Mouse (Mus musculus): Measurements from ENCODE around the gene Hpse2.

Gene Hpse2

GRCm38 (mm10) chr19:43141646-43142045 lies 246.5 kb downstream of the Hpse2 start:
- no peak for TF ChIP-seq CTCF (conservative IDR thresholded peaks at IDR 0.05; ENCODE audit: low read length)
- no peak for TF ChIP-seq NANOG (IDR thresholded peaks at IDR 0.05; ENCODE audit: borderline replicate concordance, low read length)
- no peak for TF ChIP-seq POU5F1 (IDR thresholded peaks at IDR 0.05; ENCODE audit: borderline replicate concordance, low read length)
- H3K4me1 ChIP-seq (replicated peaks; ENCODE audit: low read depth, low read length), result no peaks in the 10 kb centered on the region
- no peak overlapping the region for H3K4me3 ChIP-seq (replicated peaks; ENCODE audit: low read length)
- no peaks in the 10 kb centered on the region for H3K9me3 ChIP-seq (ENCODE audit: low read length)
- H3K27me3 ChIP-seq (ENCODE audit: insufficient read depth, low read length), result no peaks in the 10 kb centered on the region
- H3K36me3 ChIP-seq (ENCODE audit: insufficient read depth, low read length), result no peaks in the 10 kb centered on the region

- TF ChIP-seq NANOG (IDR thresholded peaks at IDR 0.05; ENCODE audit: borderline replicate concordance, low read length), result no peak
- TF ChIP-seq POU5F1 (IDR thresholded peaks at IDR 0.05; ENCODE audit: borderline replicate concordance, low read length), result no peak
- no peak for TF ChIP-seq CTCF (conservative IDR thresholded peaks at IDR 0.05; ENCODE audit: low read length)
- H3K4me3 ChIP-seq (replicated peaks; ENCODE audit: low read length), result no peak overlapping the region
- H3K4me1 ChIP-seq (replicated peaks; ENCODE audit: low read depth, low read length), result no peaks in the 10 kb centered on the region
- no peaks in the 10 kb centered on the region for H3K27me3 ChIP-seq (ENCODE audit: insufficient read depth, low read length)
- H3K9me3 ChIP-seq (ENCODE audit: low read length), result peaks cover 5% of the 10 kb centered on the region
- H3K36me3 ChIP-seq (ENCODE audit: insufficient read depth, low read length), result no peaks in the 10 kb centered on the region
Observed at GRCm38 (mm10) chr19:43109796-43110195, 278.4 kb downstream of the Hpse2 start.

GRCm38 (mm10) chr19:43096915-43097314 lies 291.2 kb downstream of the Hpse2 start:
- no peaks in the 10 kb centered on the region for H3K27me3 ChIP-seq (ENCODE audit: insufficient read depth, low read length)
- H3K4me3 ChIP-seq (replicated peaks; ENCODE audit: low read length), result no peak overlapping the region
- no peaks in the 10 kb centered on the region for H3K9me3 ChIP-seq (ENCODE audit: low read length)
- H3K36me3 ChIP-seq (ENCODE audit: insufficient read depth, low read length), result no peaks in the 10 kb centered on the region
- no peak for TF ChIP-seq CTCF (conservative IDR thresholded peaks at IDR 0.05; ENCODE audit: low read length)
- no peak for TF ChIP-seq POU5F1 (IDR thresholded peaks at IDR 0.05; ENCODE audit: borderline replicate concordance, low read length)
- no peak for TF ChIP-seq NANOG (IDR thresholded peaks at IDR 0.05; ENCODE audit: borderline replicate concordance, low read length)
- no peaks in the 10 kb centered on the region for H3K4me1 ChIP-seq (replicated peaks; ENCODE audit: low read depth, low read length)

GRCm38 (mm10) chr19:43087216-43087615 lies 300.9 kb downstream of the Hpse2 start:
- H3K4me1 ChIP-seq (replicated peaks; ENCODE audit: low read depth, low read length), result no peaks in the 10 kb centered on the region
- H3K9me3 ChIP-seq (ENCODE audit: low read length), result no peaks in the 10 kb centered on the region
- H3K4me3 ChIP-seq (replicated peaks; ENCODE audit: low read length), result no peak overlapping the region
- H3K36me3 ChIP-seq (ENCODE audit: insufficient read depth, low read length), result no peaks in the 10 kb centered on the region
- TF ChIP-seq CTCF (conservative IDR thresholded peaks at IDR 0.05; ENCODE audit: low read length), result no peak
- no peak for TF ChIP-seq POU5F1 (IDR thresholded peaks at IDR 0.05; ENCODE audit: borderline replicate concordance, low read length)
- TF ChIP-seq NANOG (IDR thresholded peaks at IDR 0.05; ENCODE audit: borderline replicate concordance, low read length), result no peak
- no peaks in the 10 kb centered on the region for H3K27me3 ChIP-seq (ENCODE audit: insufficient read depth, low read length)

- TF ChIP-seq POU5F1 (IDR thresholded peaks at IDR 0.05; ENCODE audit: borderline replicate concordance, low read length) (no peak), CTCF (conservative IDR thresholded peaks at IDR 0.05; ENCODE audit: low read length) (no peak), NANOG (IDR thresholded peaks at IDR 0.05; ENCODE audit: borderline replicate concordance, low read length) (no peak)
- Histone ChIP-seq H3K4me1 (replicated peaks; ENCODE audit: low read depth, low read length) (0 out of 2 replicates have a peak, but pooled peaks cover 3% of the 10 kb centered on the region), H3K4me3 (replicated peaks; ENCODE audit: low read length) (no peak overlapping the region), H3K9me3 (ENCODE audit: low read length) (no peaks in the 10 kb centered on the region), H3K36me3 (ENCODE audit: insufficient read depth, low read length) (no peaks in the 10 kb centered on the region), H3K27me3 (ENCODE audit: insufficient read depth, low read length) (no peaks in the 10 kb centered on the region)
Observed at GRCm38 (mm10) chr19:43064155-43064554, 324.0 kb downstream of the Hpse2 start.

- TF ChIP-seq POU5F1 (IDR thresholded peaks at IDR 0.05; ENCODE audit: borderline replicate concordance, low read length), result no peak
- no peak for TF ChIP-seq CTCF (conservative IDR thresholded peaks at IDR 0.05; ENCODE audit: low read length)
- TF ChIP-seq NANOG (IDR thresholded peaks at IDR 0.05; ENCODE audit: borderline replicate concordance, low read length), result no peak
- H3K36me3 ChIP-seq (ENCODE audit: insufficient read depth, low read length), result no peaks in the 10 kb centered on the region
- no peaks in the 10 kb centered on the region for H3K4me1 ChIP-seq (replicated peaks; ENCODE audit: low read depth, low read length)
- no peaks in the 10 kb centered on the region for H3K27me3 ChIP-seq (ENCODE audit: insufficient read depth, low read length)
- H3K9me3 ChIP-seq (ENCODE audit: low read length), result peaks cover 20% of the 10 kb centered on the region
- H3K4me3 ChIP-seq (replicated peaks; ENCODE audit: low read length), result no peak overlapping the region
Observed at GRCm38 (mm10) chr19:43044506-43044905, 343.6 kb downstream of the Hpse2 start.

GRCm38 (mm10) chr19:43042721-43043120 lies 345.4 kb downstream of the Hpse2 start:
- H3K4me3 ChIP-seq (replicated peaks; ENCODE audit: low read length), result no peak overlapping the region
- no peaks in the 10 kb centered on the region for H3K36me3 ChIP-seq (ENCODE audit: insufficient read depth, low read length)
- H3K4me1 ChIP-seq (replicated peaks; ENCODE audit: low read depth, low read length), result no peaks in the 10 kb centered on the region
- H3K27me3 ChIP-seq (ENCODE audit: insufficient read depth, low read length), result no peaks in the 10 kb centered on the region
- peaks cover 14% of the 10 kb centered on the region for H3K9me3 ChIP-seq (ENCODE audit: low read length)
- TF ChIP-seq POU5F1 (IDR thresholded peaks at IDR 0.05; ENCODE audit: borderline replicate concordance, low read length) (no peak), CTCF (conservative IDR thresholded peaks at IDR 0.05; ENCODE audit: low read length) (no peak), NANOG (IDR thresholded peaks at IDR 0.05; ENCODE audit: borderline replicate concordance, low read length) (no peak)

GRCm38 (mm10) chr19:43042211-43042610 lies 345.9 kb downstream of the Hpse2 start:
- Histone ChIP-seq H3K27me3 (ENCODE audit: insufficient read depth, low read length) (no peaks in the 10 kb centered on the region), H3K4me1 (replicated peaks; ENCODE audit: low read depth, low read length) (no peaks in the 10 kb centered on the region), H3K4me3 (replicated peaks; ENCODE audit: low read length) (no peak overlapping the region), H3K36me3 (ENCODE audit: insufficient read depth, low read length) (no peaks in the 10 kb centered on the region), H3K9me3 (ENCODE audit: low read length) (peaks cover 14% of the 10 kb centered on the region)
- no peak for TF ChIP-seq CTCF (conservative IDR thresholded peaks at IDR 0.05; ENCODE audit: low read length)
- no peak for TF ChIP-seq NANOG (IDR thresholded peaks at IDR 0.05; ENCODE audit: borderline replicate concordance, low read length)
- TF ChIP-seq POU5F1 (IDR thresholded peaks at IDR 0.05; ENCODE audit: borderline replicate concordance, low read length), result no peak

GRCm38 (mm10) chr19:43036381-43036780 lies 351.8 kb downstream of the Hpse2 start:
- no peak for TF ChIP-seq CTCF (conservative IDR thresholded peaks at IDR 0.05; ENCODE audit: low read length)
- TF ChIP-seq POU5F1 (IDR thresholded peaks at IDR 0.05; ENCODE audit: borderline replicate concordance, low read length), result no peak
- TF ChIP-seq NANOG (IDR thresholded peaks at IDR 0.05; ENCODE audit: borderline replicate concordance, low read length), result no peak
- no peaks in the 10 kb centered on the region for H3K4me1 ChIP-seq (replicated peaks; ENCODE audit: low read depth, low read length)
- H3K4me3 ChIP-seq (replicated peaks; ENCODE audit: low read length), result no peak overlapping the region
- no peaks in the 10 kb centered on the region for H3K27me3 ChIP-seq (ENCODE audit: insufficient read depth, low read length)
- no peaks in the 10 kb centered on the region for H3K9me3 ChIP-seq (ENCODE audit: low read length)
- H3K36me3 ChIP-seq (ENCODE audit: insufficient read depth, low read length), result no peaks in the 10 kb centered on the region

All from E14TG2a.4 (cell line).